Mouse (Mus musculus) spleen, adult 2 months (tissue): ENCODE data around the gene Ccl2. TPM values are rescaled to one million over a fixed set of nuclear protein-coding genes. Genes with fewer than 3 reads are reported as not detected.

Source experiments
- DNase-seq, 2 experiments: peaks; one replicate each; pipeline versions ENCODE4 v3.0.0 to v3.0.0-alpha.2; 2012 to 2021; ENCODE audit warnings: low spot score in 2 of 2, low read depth in 1 of 2
- H3K27ac ChIP-seq: fragments of 200-500 bp; 2 replicates; pipeline ENCODE4 v1.5.1; 2012; ENCODE audit warnings: low read length, inconsistent platforms; ENCODE audit not compliant: insufficient read depth
- H3K27me3 ChIP-seq: fragments of 200-500 bp; 2 replicates; pipeline ENCODE4 v1.6.1; 2012; ENCODE audit warnings: mild to moderate bottlenecking, moderate library complexity, low read length, inconsistent platforms; ENCODE audit not compliant: control insufficient read depth, insufficient read depth
- H3K36me3 ChIP-seq: fragments of 200-500 bp; 2 replicates; pipeline ENCODE4 v1.6.1; 2012; ENCODE audit warnings: mild to moderate bottlenecking, low read length, inconsistent platforms; ENCODE audit not compliant: control insufficient read depth, insufficient read depth
- H3K4me1 ChIP-seq: fragments of 200-500 bp; 2 replicates; pipeline ENCODE4 v1.6.1; 2011; ENCODE audit warnings: inconsistent platforms; ENCODE audit not compliant: control insufficient read depth, insufficient read depth, insufficient read length
- H3K4me3 ChIP-seq: fragments of 200-500 bp; 2 replicates; pipeline ENCODE4 v1.5.1; 2011; ENCODE audit warnings: mild to moderate bottlenecking, inconsistent platforms; ENCODE audit not compliant: insufficient read depth, insufficient read length; ENCODE audit errors: extremely low read depth
- CTCF ChIP-seq: fragments of 200-500 bp; IDR thresholded peaks from 2 replicates; pipeline ENCODE4 v1.5.1; 2011; ENCODE audit warnings: mild to moderate bottlenecking, inconsistent platforms; ENCODE audit not compliant: insufficient read depth, insufficient read length, insufficient replicate concordance; ENCODE audit errors: extremely low read depth
- POLR2A ChIP-seq: fragments of 200-500 bp; IDR thresholded peaks from 2 replicates; pipeline ENCODE4 v1.6.1; 2011; ENCODE audit warnings: low read depth, low read length, inconsistent platforms
- WGBS: fragments of 180-500 bp; shearing (Covaris S2); methylation state at CpG from one replicate; pipeline ENCODE4 v1.1.7; 2018; 5-methylcytosine and 5-hydroxymethylcytosine counted together
- polyA plus RNA-seq: library from polyadenylated mRNA; depleted of rRNA; stranded (reverse); fragments of >200 nt; gene quantifications from 2 replicates; pipeline ENCODE4 v1.2.3, GENCODE M21; 2012

The Ccl2 gene
- polyA plus RNA-seq, 1 experiment, result 2.3 TPM

- TF ChIP-seq POLR2A (no peak), CTCF (no peak)
- no peak for DNase-seq
- no peaks in the 10 kb centered on the region for H3K4me1 ChIP-seq
- no peaks in the 10 kb centered on the region for H3K36me3 ChIP-seq
- H3K27ac ChIP-seq, result no peak overlapping the region
- H3K4me3 ChIP-seq, result no peak overlapping the region
- H3K27me3 ChIP-seq, result no peaks in the 10 kb centered on the region
- 90% methylated on average over 7 of the region's 7 CpGs for WGBS
These were observed 18.5 kb downstream of the Ccl2 start for GRCm38 (mm10) chr11:82053849-82054248.

GRCm38 (mm10) chr11:82057646-82058045 lies 22.3 kb downstream of the Ccl2 start, which contains the start of gene Ccl11:
Gene Ccl11 (plus strand): TSS chr11:82057823.
- no peaks in the 10 kb centered on the region for H3K36me3 ChIP-seq
- H3K4me3 ChIP-seq, result no peak within 1 kb of the TSS
- WGBS, result 83% methylated on average over 6 of the region's 6 CpGs
- H3K27me3 ChIP-seq, result no peaks in the 10 kb centered on the region
- no peaks in the 10 kb centered on the region for H3K4me1 ChIP-seq
- no peak within 1 kb of the TSS for H3K27ac ChIP-seq
- no peak for DNase-seq
- TF ChIP-seq CTCF (no peak), POLR2A (no peak)

GRCm38 (mm10) chr11:82062226-82062625 lies 26.9 kb downstream of the Ccl2 start:
- no peak overlapping the region for H3K27ac ChIP-seq
- no peaks in the 10 kb centered on the region for H3K36me3 ChIP-seq
- no peak for DNase-seq
- TF ChIP-seq CTCF (no peak), POLR2A (no peak)
- no peaks in the 10 kb centered on the region for H3K27me3 ChIP-seq
- WGBS, result 77% methylated on average over 3 of the region's 3 CpGs
- H3K4me1 ChIP-seq, result no peaks in the 10 kb centered on the region
- H3K4me3 ChIP-seq, result no peak overlapping the region

- Histone ChIP-seq H3K4me1 (no peaks in the 10 kb centered on the region), H3K4me3 (no peak overlapping the region), H3K27me3 (no peaks in the 10 kb centered on the region), H3K27ac (no peak overlapping the region), H3K36me3 (no peaks in the 10 kb centered on the region)
- WGBS, result 74% methylated on average over 2 of the region's 2 CpGs
- no peak for DNase-seq
- no peak for TF ChIP-seq POLR2A
- no peak for TF ChIP-seq CTCF
These were observed 28.1 kb downstream of the Ccl2 start for GRCm38 (mm10) chr11:82063454-82063853.

- Histone ChIP-seq H3K36me3 (no peaks in the 10 kb centered on the region), H3K27me3 (no peaks in the 10 kb centered on the region), H3K27ac (no peak overlapping the region), H3K4me3 (no peak overlapping the region), H3K4me1 (no peaks in the 10 kb centered on the region)
- WGBS, result 85% methylated on average over 7 of the region's 7 CpGs
- no peak for TF ChIP-seq CTCF
- TF ChIP-seq POLR2A, result no peak
- DNase-seq, result no peak
These were observed 31.7 kb downstream of the Ccl2 start for GRCm38 (mm10) chr11:82066953-82067571.

- H3K27ac ChIP-seq, result no peak overlapping the region
- no peak overlapping the region for H3K4me3 ChIP-seq
- no peaks in the 10 kb centered on the region for H3K4me1 ChIP-seq
- TF ChIP-seq POLR2A (no peak), CTCF (no peak)
- H3K36me3 ChIP-seq, result no peaks in the 10 kb centered on the region
- no peaks in the 10 kb centered on the region for H3K27me3 ChIP-seq
- 90% methylated on average over 3 of the region's 3 CpGs for WGBS
- DNase-seq, result no peak
These were observed 35.7 kb downstream of the Ccl2 start for GRCm38 (mm10) chr11:82071076-82071475.

GRCm38 (mm10) chr11:82072374-82072773 lies 37.0 kb downstream of the Ccl2 start:
- no peak for DNase-seq
- Histone ChIP-seq H3K4me1 (no peaks in the 10 kb centered on the region), H3K4me3 (no peak overlapping the region), H3K36me3 (no peaks in the 10 kb centered on the region), H3K27me3 (no peaks in the 10 kb centered on the region), H3K27ac (no peak overlapping the region)
- 61% methylated on average over 1 of the region's 1 CpGs for WGBS
- TF ChIP-seq POLR2A (no peak), CTCF (no peak)

GRCm38 (mm10) chr11:82072984-82073383 lies 37.6 kb downstream of the Ccl2 start:
- 68% methylated on average over 3 of the region's 3 CpGs for WGBS
- no peak for DNase-seq
- Histone ChIP-seq H3K27me3 (no peaks in the 10 kb centered on the region), H3K27ac (no peak overlapping the region), H3K4me3 (no peak overlapping the region), H3K36me3 (no peaks in the 10 kb centered on the region), H3K4me1 (no peaks in the 10 kb centered on the region)
- TF ChIP-seq POLR2A (no peak), CTCF (no peak)
